Comparison of ENCODE assay signal across 9 mouse cellular contexts in genomic region chr2:28524406-28524805, GRCm38 (mm10). TPM values are rescaled to one million over a fixed set of nuclear protein-coding genes. Genes with fewer than 3 reads are reported as not detected.
DNase-seq lines count a peak whose midpoint lies in the region; ATAC-seq and TF ChIP-seq lines count a peak whose summit lies in the region.
"Had no signal": no experiment of that assay in that cellular context is flagged by ENCODE, and none has a peak within 500 bp of the region (broad histone marks: within the 10 kb centered on the region; RNA-seq: fewer than 3 reads in every experiment).

No protein-coding gene starts in this region.

- peak overlapping the region; percentile 84 for H3K27ac ChIP-seq in heart, embryonic 13.5 days (replicated peaks)
- 0 out of 2 replicates have a peak overlapping the region, but pooled peaks have one; percentile 5 for H3K27ac ChIP-seq in ES-Bruce4 (ENCODE audit: insufficient read depth, low read length)
- peak overlapping the region; percentile 81; the same call in 1 of the 2 replicates for H3K27ac ChIP-seq in midbrain, embryonic 10.5 days (replicated peaks)

- H3K4me3 ChIP-seq in heart, embryonic 13.5 days: no peak overlapping the region
- H3K4me3 ChIP-seq in ES-Bruce4 (ENCODE audit: low read depth, low read length): no peak overlapping the region
- no peak overlapping the region for H3K4me3 ChIP-seq in midbrain, embryonic 10.5 days
- H3K4me3 ChIP-seq: erythroblast, embryonic 14.5 days had no signal

- peaks cover 41% of the 10 kb centered on the region for H3K4me1 ChIP-seq in heart, embryonic 13.5 days
- H3K4me1 ChIP-seq in ES-Bruce4 (ENCODE audit: control insufficient read depth, insufficient read depth, low read length): peaks cover 2% of the 10 kb centered on the region
- peaks cover 75% of the 10 kb centered on the region for H3K4me1 ChIP-seq in midbrain, embryonic 10.5 days

- ATAC-seq in heart, embryonic 13.5 days (ENCODE audit: extremely low read depth, insufficient number of reproducible peaks, low FRiP score, low TSS enrichment): no peak

- TF ChIP-seq POLR2A in ES-Bruce4 (IDR thresholded peaks at IDR 0.05; ENCODE audit: insufficient read depth, low read length): no peak

- no peak for DNase-seq in heart, adult 9 months (ENCODE audit: low spot score in 2 of 2)
- DNase-seq in cerebellum, postnatal 36 days: peak; percentile 9 to 15
- no peak for DNase-seq in midbrain, embryonic 10.5 days (ENCODE audit: low spot score)
- DNase-seq in spleen, postnatal 4 days (ENCODE audit: low spot score in 2 of 2): no peak
- no peak for DNase-seq in thymus, postnatal 36 days
- DNase-seq in kidney, adult 18-20 months: no peak

- peak overlapping the region; percentile 33; the same call in 1 of the 2 replicates for H3K9ac ChIP-seq in heart, embryonic 13.5 days
- H3K9ac ChIP-seq in ES-Bruce4 (ENCODE audit: low read depth, poor library complexity, severe bottlenecking): no peak overlapping the region

- no peaks in the 10 kb centered on the region for H3K36me3 ChIP-seq in heart, embryonic 13.5 days
- no peaks in the 10 kb centered on the region for H3K36me3 ChIP-seq in ES-Bruce4 (ENCODE audit: control insufficient read depth, insufficient read depth, low read length, poor library complexity, severe bottlenecking)
- peaks cover 9% of the 10 kb centered on the region for H3K36me3 ChIP-seq in midbrain, embryonic 10.5 days

- no peak for TF ChIP-seq EP300 in ES-Bruce4 (IDR thresholded peaks at IDR 0.05; ENCODE audit: insufficient read depth, low read depth, low read length)

- no peaks in the 10 kb centered on the region for H3K9me3 ChIP-seq in heart, embryonic 13.5 days
- H3K9me3 ChIP-seq in ES-Bruce4 (replicated peaks; ENCODE audit: control insufficient read depth, insufficient read depth, low read length, poor library complexity, severe bottlenecking): no peaks in the 10 kb centered on the region
- no peaks in the 10 kb centered on the region for H3K9me3 ChIP-seq in midbrain, embryonic 10.5 days (replicated peaks)

- 82% methylated on average over 10 of the region's 10 CpGs for WGBS in heart, embryonic 13.5 days
- WGBS in midbrain, embryonic 10.5 days: 82% methylated on average over 10 of the region's 10 CpGs

- H3K27me3 ChIP-seq in heart, embryonic 13.5 days (replicated peaks): no peaks in the 10 kb centered on the region
- no peaks in the 10 kb centered on the region for H3K27me3 ChIP-seq in ES-Bruce4 (ENCODE audit: control insufficient read depth, insufficient read depth, low read length, poor library complexity, severe bottlenecking)
- H3K27me3 ChIP-seq in midbrain, embryonic 10.5 days (ENCODE audit: low read depth, poor library complexity, severe bottlenecking): no peaks in the 10 kb centered on the region

- TF ChIP-seq CTCF in ES-Bruce4 (IDR thresholded peaks at IDR 0.05; ENCODE audit: low read depth, low read length): no peak

- H3K4me2 ChIP-seq in heart, embryonic 13.5 days: no peak overlapping the region

RNA-seq across cellular contexts. Expression of gene Ralgds, which starts 11.5 kb away (rescaled TPM):
- 19.2 and 20.3 TPM in 2 replicates for polyA plus RNA-seq in heart, embryonic 13.5 days (2015; fragmentation: Nextera tagmentation; extraction: Ambion mirVana)
- 49.2 and 50.4 TPM in 2 replicates for polyA plus RNA-seq in ES-Bruce4 (2011; ENCODE audit: insufficient read depth, insufficient read length, low read depth, missing spikeins)
- polyA plus RNA-seq in midbrain, embryonic 10.5 days (2016; fragmentation: Nextera tagmentation; extraction: Ambion mirVana): 31.5 and 45.6 TPM in 2 replicates

RNA-seq across cellular contexts. Expression of gene Gm10134, which starts 18.5 kb away (rescaled TPM):
- polyA plus RNA-seq in heart, embryonic 13.5 days (2015; fragmentation: Nextera tagmentation; extraction: Ambion mirVana): 1.1 and 1.6 TPM in 2 replicates
- polyA plus RNA-seq in ES-Bruce4 (2011; ENCODE audit: insufficient read depth, insufficient read length, low read depth, missing spikeins): 2.8 TPM in 1 of 2 replicates, not detected in the other
- polyA plus RNA-seq in midbrain, embryonic 10.5 days (2016; fragmentation: Nextera tagmentation; extraction: Ambion mirVana): 0.49 TPM in 1 of 2 replicates, not detected in the other
- polyA plus RNA-seq: erythroblast, embryonic 14.5 days had no signal

RNA-seq across cellular contexts. Expression of gene Gbgt1, which starts 27.7 kb away (rescaled TPM):
- 0.25 and 0.47 TPM in 2 replicates for polyA plus RNA-seq in heart, embryonic 13.5 days (2015; fragmentation: Nextera tagmentation; extraction: Ambion mirVana)
- 2.1 and 2.8 TPM in 2 replicates for polyA plus RNA-seq in ES-Bruce4 (2011; ENCODE audit: insufficient read depth, insufficient read length, low read depth, missing spikeins)
- polyA plus RNA-seq in midbrain, embryonic 10.5 days (2016; fragmentation: Nextera tagmentation; extraction: Ambion mirVana): not detected in 2 replicates
- polyA plus RNA-seq: erythroblast, embryonic 14.5 days had no signal

RNA-seq across cellular contexts. Expression of gene Cel, which starts 38.8 kb away (rescaled TPM):
- 0.31 TPM in 1 of 2 replicates, not detected in the other for polyA plus RNA-seq in heart, embryonic 13.5 days (2015; fragmentation: Nextera tagmentation; extraction: Ambion mirVana)
- polyA plus RNA-seq in ES-Bruce4 (2011; ENCODE audit: insufficient read depth, insufficient read length, low read depth, missing spikeins): not detected in 2 replicates
- not detected in 2 replicates for polyA plus RNA-seq in midbrain, embryonic 10.5 days (2016; fragmentation: Nextera tagmentation; extraction: Ambion mirVana)
- polyA plus RNA-seq: erythroblast, embryonic 14.5 days had no signal

RNA-seq across cellular contexts. Expression of gene Mrps2, which starts 56.5 kb away (rescaled TPM):
- 46.0 and 48.5 TPM in 2 replicates for polyA plus RNA-seq in heart, embryonic 13.5 days (2015; fragmentation: Nextera tagmentation; extraction: Ambion mirVana)
- 68.4 and 74.6 TPM in 2 replicates for polyA plus RNA-seq in ES-Bruce4 (2011; ENCODE audit: insufficient read depth, insufficient read length, low read depth, missing spikeins)
- 61.4 and 67.8 TPM in 2 replicates for polyA plus RNA-seq in midbrain, embryonic 10.5 days (2016; fragmentation: Nextera tagmentation; extraction: Ambion mirVana)

Comparison
In these comparisons a context has a peak if more than half of its experiments do, and no peak if none do; other contexts are left out.
1. H3K27ac ChIP-seq: peak in every context shown above with its lines; median percentile 84 in heart, embryonic 13.5 days; 81 in midbrain, embryonic 10.5 days; 5 in ES-Bruce4.
2. DNase-seq: peak in cerebellum, postnatal 36 days (2 of 2); none in heart, adult 9 months (0 of 2), midbrain, embryonic 10.5 days (single experiment), spleen, postnatal 4 days (0 of 2), thymus, postnatal 36 days (0 of 2) and kidney, adult 18-20 months (single experiment).